Mouse (Mus musculus): Measurements from ENCODE around the gene Fstl4. TPM values are rescaled to one million over a fixed set of nuclear protein-coding genes. Genes with fewer than 3 reads are reported as not detected.

Fstl4 gene
- total RNA-seq, 1 experiment = 0.09 TPM

DNA sequence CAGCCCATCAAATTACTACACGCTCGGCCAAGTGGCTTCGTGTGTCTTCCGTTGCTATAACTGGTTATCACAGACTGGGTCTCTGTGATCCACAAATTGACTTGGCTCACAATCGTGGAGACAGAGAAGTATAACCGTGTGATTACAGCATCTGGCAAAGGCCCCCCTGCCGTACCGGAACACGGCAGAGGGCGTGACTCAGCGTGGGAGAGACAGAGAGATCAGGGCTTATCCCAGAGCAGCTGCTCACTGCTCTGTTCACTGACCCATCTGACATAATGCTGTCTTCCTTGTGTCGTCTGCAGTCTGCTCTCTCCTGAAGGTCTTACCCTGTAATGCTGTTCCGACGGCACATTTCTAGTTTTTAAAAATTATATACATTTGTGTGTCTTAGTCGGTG, 36.0 kb upstream of the Fstl4 start:
- no peaks in the 10 kb centered on the region for H3K4me1 ChIP-seq (ENCODE audit: control insufficient read depth in 2 of 2, insufficient read depth in 2 of 2, low read length in 2 of 2, poor library complexity in 1 of 2)
- TF ChIP-seq MAFK (IDR thresholded peaks at IDR 0.05; ENCODE audit: insufficient read depth, low read depth, low read length) (no peak), ZC3H11A (IDR thresholded peaks at IDR 0.05; ENCODE audit: borderline replicate concordance, low read depth, low read length) (no peak), HCFC1 (IDR thresholded peaks at IDR 0.05; ENCODE audit: borderline replicate concordance, insufficient read depth, low read length) (no peak), CHD2 (IDR thresholded peaks at IDR 0.05; ENCODE audit: low read depth, low read length) (no peak), ZNF384 (IDR thresholded peaks at IDR 0.05; ENCODE audit: low read depth, low read length) (no peak)
- in situ Hi-C loops (cut with MboI; ENCODE audit: low sequenced_read_pairs in 2 of 2, unreplicated experiment in 2 of 2) = no loop called here
- no peak for DNase-seq (ENCODE audit: low read depth, low spot score)
- no peak overlapping the region for H3K27ac ChIP-seq (ENCODE audit: insufficient read depth, low read depth, low read length, poor library complexity, severe bottlenecking)
- H3K36me3 ChIP-seq (ENCODE audit: control insufficient read depth, insufficient read depth, low read length, poor library complexity, severe bottlenecking) = no peaks in the 10 kb centered on the region
- H3K4me3 ChIP-seq (ENCODE audit: insufficient read depth in 1 of 2, low read depth in 1 of 2, low read length in 2 of 2, poor library complexity in 1 of 2, severe bottlenecking in 1 of 2) = no peak overlapping the region
- no peak overlapping the region for H3K9ac ChIP-seq (ENCODE audit: insufficient read depth, low read depth, low read length, poor library complexity, severe bottlenecking)
- H3K9me3 ChIP-seq (ENCODE audit: control insufficient read depth, insufficient read depth, low read depth, low read length) = 0 out of 2 replicates have a peak, but pooled peaks cover 1% of the 10 kb centered on the region

- H3K9ac ChIP-seq (ENCODE audit: insufficient read depth, low read depth, low read length, poor library complexity, severe bottlenecking) = no peak overlapping the region
- no peak overlapping the region for H3K4me3 ChIP-seq (ENCODE audit: insufficient read depth in 1 of 2, low read depth in 1 of 2, low read length in 2 of 2, poor library complexity in 1 of 2, severe bottlenecking in 1 of 2)
- TF ChIP-seq CHD2 (IDR thresholded peaks at IDR 0.05; ENCODE audit: low read depth, low read length) (no peak), MAFK (IDR thresholded peaks at IDR 0.05; ENCODE audit: insufficient read depth, low read depth, low read length) (no peak), ZC3H11A (IDR thresholded peaks at IDR 0.05; ENCODE audit: borderline replicate concordance, low read depth, low read length) (no peak), ZNF384 (IDR thresholded peaks at IDR 0.05; ENCODE audit: low read depth, low read length) (no peak), HCFC1 (IDR thresholded peaks at IDR 0.05; ENCODE audit: borderline replicate concordance, insufficient read depth, low read length) (no peak)
- in situ Hi-C loops (cut with MboI; ENCODE audit: low sequenced_read_pairs in 2 of 2, unreplicated experiment in 2 of 2) = no loop called here
- H3K9me3 ChIP-seq (ENCODE audit: control insufficient read depth, insufficient read depth, low read depth, low read length) = 0 out of 2 replicates have a peak, but pooled peaks cover 1% of the 10 kb centered on the region
- no peaks in the 10 kb centered on the region for H3K4me1 ChIP-seq (ENCODE audit: control insufficient read depth in 2 of 2, insufficient read depth in 2 of 2, low read length in 2 of 2, poor library complexity in 1 of 2)
- no peaks in the 10 kb centered on the region for H3K36me3 ChIP-seq (ENCODE audit: control insufficient read depth, insufficient read depth, low read length, poor library complexity, severe bottlenecking)
- no peak for DNase-seq (ENCODE audit: low read depth, low spot score)
- H3K27ac ChIP-seq (ENCODE audit: insufficient read depth, low read depth, low read length, poor library complexity, severe bottlenecking) = no peak overlapping the region
Observed at GRCm38 (mm10) chr11:52729890-52730289, 34.5 kb upstream of the Fstl4 start.

- H3K4me3 ChIP-seq (ENCODE audit: insufficient read depth in 1 of 2, low read depth in 1 of 2, low read length in 2 of 2, poor library complexity in 1 of 2, severe bottlenecking in 1 of 2) = no peak overlapping the region
- no peak overlapping the region for H3K9ac ChIP-seq (ENCODE audit: insufficient read depth, low read depth, low read length, poor library complexity, severe bottlenecking)
- H3K27ac ChIP-seq (ENCODE audit: insufficient read depth, low read depth, low read length, poor library complexity, severe bottlenecking) = no peak overlapping the region
- no peak for DNase-seq (ENCODE audit: low read depth, low spot score)
- 0 out of 2 replicates have a peak, but pooled peaks cover 1% of the 10 kb centered on the region for H3K9me3 ChIP-seq (ENCODE audit: control insufficient read depth, insufficient read depth, low read depth, low read length)
- no peaks in the 10 kb centered on the region for H3K4me1 ChIP-seq (ENCODE audit: control insufficient read depth in 2 of 2, insufficient read depth in 2 of 2, low read length in 2 of 2, poor library complexity in 1 of 2)
- TF ChIP-seq HCFC1 (IDR thresholded peaks at IDR 0.05; ENCODE audit: borderline replicate concordance, insufficient read depth, low read length) (no peak), MAFK (IDR thresholded peaks at IDR 0.05; ENCODE audit: insufficient read depth, low read depth, low read length) (no peak), ZC3H11A (IDR thresholded peaks at IDR 0.05; ENCODE audit: borderline replicate concordance, low read depth, low read length) (no peak), CHD2 (IDR thresholded peaks at IDR 0.05; ENCODE audit: low read depth, low read length) (no peak), ZNF384 (IDR thresholded peaks at IDR 0.05; ENCODE audit: low read depth, low read length) (no peak)
- H3K36me3 ChIP-seq (ENCODE audit: control insufficient read depth, insufficient read depth, low read length, poor library complexity, severe bottlenecking) = no peaks in the 10 kb centered on the region
- in situ Hi-C loops (cut with MboI; ENCODE audit: low sequenced_read_pairs in 2 of 2, unreplicated experiment in 2 of 2) = no loop called here
Observed at GRCm38 (mm10) chr11:52731979-52732378, 32.5 kb upstream of the Fstl4 start.

- no peaks in the 10 kb centered on the region for H3K36me3 ChIP-seq (ENCODE audit: control insufficient read depth, insufficient read depth, low read length, poor library complexity, severe bottlenecking)
- peaks cover 0 to 3% of the 10 kb centered on the region in 2 experiments; a peak in 1 of 4 replicates for H3K4me1 ChIP-seq (ENCODE audit: control insufficient read depth in 2 of 2, insufficient read depth in 2 of 2, low read length in 2 of 2, poor library complexity in 1 of 2)
- in situ Hi-C loops (cut with MboI; ENCODE audit: low sequenced_read_pairs in 2 of 2, unreplicated experiment in 2 of 2) = no loop called here
- no peaks in the 10 kb centered on the region for H3K9me3 ChIP-seq (ENCODE audit: control insufficient read depth, insufficient read depth, low read depth, low read length)
- H3K27ac ChIP-seq (ENCODE audit: insufficient read depth, low read depth, low read length, poor library complexity, severe bottlenecking) = no peak overlapping the region
- H3K9ac ChIP-seq (ENCODE audit: insufficient read depth, low read depth, low read length, poor library complexity, severe bottlenecking) = no peak overlapping the region
- TF ChIP-seq CHD2 (IDR thresholded peaks at IDR 0.05; ENCODE audit: low read depth, low read length) (no peak), HCFC1 (IDR thresholded peaks at IDR 0.05; ENCODE audit: borderline replicate concordance, insufficient read depth, low read length) (no peak), ZC3H11A (IDR thresholded peaks at IDR 0.05; ENCODE audit: borderline replicate concordance, low read depth, low read length) (no peak), MAFK (IDR thresholded peaks at IDR 0.05; ENCODE audit: insufficient read depth, low read depth, low read length) (no peak), ZNF384 (IDR thresholded peaks at IDR 0.05; ENCODE audit: low read depth, low read length) (no peak)
- H3K4me3 ChIP-seq (ENCODE audit: insufficient read depth in 1 of 2, low read depth in 1 of 2, low read length in 2 of 2, poor library complexity in 1 of 2, severe bottlenecking in 1 of 2) = no peak overlapping the region
- DNase-seq (ENCODE audit: low read depth, low spot score) = no peak
Observed at GRCm38 (mm10) chr11:52734493-52735195, 29.8 kb upstream of the Fstl4 start.

All from ES-E14 (cell line).